Mouse (Mus musculus) spleen, postnatal 36 days (tissue): Measurements from ENCODE around the gene Ifit2.
"Not testable (repeated sequence)": the region's sequence is repeated elsewhere in the genome, so short reads cannot be mapped to it uniquely, and the experiment has no call there.

Experiments used
- DNase-seq, 2 experiments: peaks; one replicate each; pipeline ENCODE4 v3.0.0; 2022; ENCODE audit warnings: low spot score in 2 of 2, mixed read lengths in 1 of 2

The Ifit2 gene

GRCm38 (mm10) chr19:34546211-34546610, 4.3 kb upstream of the Ifit2 start:
- DNase-seq = no peak

- peak; percentile 78 to 88 for DNase-seq
Measured at GRCm38 (mm10) chr19:34547976-34548375, 2.5 kb upstream of the Ifit2 start.

GRCm38 (mm10) chr19:34550205-34550533, 325 bp upstream of the Ifit2 start:
- no peak for DNase-seq

GRCm38 (mm10) chr19:34551981-34552380, 1.5 kb downstream of the Ifit2 start:
- no peak for DNase-seq

- DNase-seq = no peak
Measured at GRCm38 (mm10) chr19:34553021-34553420, 2.5 kb downstream of the Ifit2 start.

GRCm38 (mm10) chr19:34553522-34553921, 3.0 kb downstream of the Ifit2 start:
- no peak for DNase-seq

- DNase-seq = no peak
Measured at GRCm38 (mm10) chr19:34554061-34554460, 3.6 kb downstream of the Ifit2 start.

GRCm38 (mm10) chr19:34556621-34557020, 6.1 kb downstream of the Ifit2 start:
- no peak for DNase-seq

- DNase-seq = no peak
Measured at GRCm38 (mm10) chr19:34562556-34562955, 12.1 kb downstream of the Ifit2 start.

GRCm38 (mm10) chr19:34566178-34566784, 15.8 kb downstream of the Ifit2 start:
- no peak for DNase-seq

- no peak for DNase-seq
Measured at GRCm38 (mm10) chr19:34568988-34569895, 18.7 kb downstream of the Ifit2 start.

GRCm38 (mm10) chr19:34569896-34570476, 19.5 kb downstream of the Ifit2 start:
- DNase-seq = no peak

GRCm38 (mm10) chr19:34571080-34571479, 20.6 kb downstream of the Ifit2 start:
- DNase-seq = no peak

GRCm38 (mm10) chr19:34573650-34574049, 23.2 kb downstream of the Ifit2 start:
- no peak for DNase-seq

- no peak for DNase-seq
Measured at GRCm38 (mm10) chr19:34577121-34577520, 26.6 kb downstream of the Ifit2 start.

GRCm38 (mm10) chr19:34582696-34583095, 32.2 kb downstream of the Ifit2 start:
- not testable (repeated sequence) for DNase-seq

GRCm38 (mm10) chr19:34583126-34583766, 32.8 kb downstream of the Ifit2 start, which contains the start of gene Ifit3:
TSS of gene Ifit3 (plus strand) at chr19:34583531.
- not testable (repeated sequence) for DNase-seq

- not testable (repeated sequence) for DNase-seq
Measured at GRCm38 (mm10) chr19:34585740-34586458, 35.4 kb downstream of the Ifit2 start.

GRCm38 (mm10) chr19:34587898-34588692, 37.6 kb downstream of the Ifit2 start:
- DNase-seq = not testable (repeated sequence)

GRCm38 (mm10) chr19:34588959-34589358, 38.5 kb downstream of the Ifit2 start:
- no peak for DNase-seq

GRCm38 (mm10) chr19:34593456-34593855, 43.0 kb downstream of the Ifit2 start:
- DNase-seq = peak; percentile 56 to 60
